Mouse (Mus musculus) ES-Bruce4 (cell line): ENCODE data around the gene Abcb7.

Experiments used
- CTCF ChIP-seq: IDR thresholded peaks from one replicate; pipeline ENCODE4 v1.8.1; 2011; ENCODE audit warnings: low read depth, low read length
- EP300 ChIP-seq: IDR thresholded peaks from 2 replicates; pipeline ENCODE4 v1.6.1; 2011; ENCODE audit warnings: low read depth, low read length; ENCODE audit not compliant: insufficient read depth

GRCm38 (mm10) chrX:104402463-104402862, 11.2 kb downstream of the Abcb7 start:
- no peak for TF ChIP-seq CTCF
- TF ChIP-seq EP300, result no peak
